Mouse (Mus musculus) midbrain, embryonic 16.5 days (tissue): Measurements from ENCODE around the gene Hoxa11. TPM values are rescaled to one million over a fixed set of nuclear protein-coding genes. Genes with fewer than 3 reads are reported as not detected.

Experiments
- ATAC-seq: fragments of 200-750 bp; cut with Nextera tagmentation; 2 replicates; pipeline ENCODE4 v1.8.0; 2017; ENCODE audit warnings: moderate TSS enrichment
- H3K27ac ChIP-seq: fragments of 300-500 bp; sonication (generic); 2 replicates; pipeline ENCODE4 v1.5.1; 2014; ENCODE audit warnings: mild to moderate bottlenecking, low read length, mixed read lengths
- H3K27me3 ChIP-seq: fragments of 300-500 bp; sonication (generic); 2 replicates; pipeline ENCODE4 v1.6.1; 2014; ENCODE audit warnings: low read depth, low read length, mixed read lengths; ENCODE audit not compliant: control insufficient read depth, insufficient read depth
- H3K36me3 ChIP-seq: fragments of 300-500 bp; sonication (generic); 2 replicates; pipeline ENCODE4 v1.6.1; 2014; ENCODE audit warnings: mild to moderate bottlenecking, low read length, moderate library complexity, mixed read lengths; ENCODE audit not compliant: control insufficient read depth, insufficient read depth
- H3K4me1 ChIP-seq: fragments of 300-500 bp; sonication (generic); 2 replicates; pipeline ENCODE4 v1.6.1; 2014; ENCODE audit warnings: mild to moderate bottlenecking, low read length, mixed read lengths; ENCODE audit not compliant: control insufficient read depth, insufficient read depth
- H3K4me2 ChIP-seq: fragments of 300-500 bp; sonication (generic); 2 replicates; pipeline ENCODE4 v1.6.1; 2014; ENCODE audit warnings: mild to moderate bottlenecking, low read length, mixed read lengths
- H3K4me3 ChIP-seq: fragments of 300-500 bp; sonication (generic); 2 replicates; pipeline ENCODE4 v1.5.1; 2014; ENCODE audit warnings: low read depth, mild to moderate bottlenecking, low read length, moderate library complexity, mixed read lengths
- H3K9ac ChIP-seq: fragments of 300-500 bp; sonication (generic); 2 replicates; pipeline ENCODE4 v1.6.1; 2014; ENCODE audit warnings: low read depth, low read length, mixed read lengths
- H3K9me3 ChIP-seq: fragments of 300-500 bp; sonication (generic); replicated peaks from 2 replicates; pipeline ENCODE4 v1.6.1; 2014; ENCODE audit warnings: mild to moderate bottlenecking, low read length, mixed read lengths; ENCODE audit not compliant: control insufficient read depth, poor library complexity, severe bottlenecking
- WGBS: fragments of 180-500 bp; shearing (Covaris S2); extraction: QIAGEN DNeasy Blood & Tissue Kit; methylation state at CpG from one replicate; pipeline ENCODE4 v1.1.7; 2014; 5-methylcytosine and 5-hydroxymethylcytosine counted together
- polyA plus RNA-seq: library from polyadenylated mRNA; unstranded; fragments of >200 nt; fragmentation: Nextera tagmentation; extraction: Ambion mirVana; gene quantifications from 2 replicates; pipeline ENCODE4 v1.2.1, GENCODE M21; 2015

Gene Hoxa11
- polyA plus RNA-seq, 1 experiment from 2014 or later: not detected

DNA sequence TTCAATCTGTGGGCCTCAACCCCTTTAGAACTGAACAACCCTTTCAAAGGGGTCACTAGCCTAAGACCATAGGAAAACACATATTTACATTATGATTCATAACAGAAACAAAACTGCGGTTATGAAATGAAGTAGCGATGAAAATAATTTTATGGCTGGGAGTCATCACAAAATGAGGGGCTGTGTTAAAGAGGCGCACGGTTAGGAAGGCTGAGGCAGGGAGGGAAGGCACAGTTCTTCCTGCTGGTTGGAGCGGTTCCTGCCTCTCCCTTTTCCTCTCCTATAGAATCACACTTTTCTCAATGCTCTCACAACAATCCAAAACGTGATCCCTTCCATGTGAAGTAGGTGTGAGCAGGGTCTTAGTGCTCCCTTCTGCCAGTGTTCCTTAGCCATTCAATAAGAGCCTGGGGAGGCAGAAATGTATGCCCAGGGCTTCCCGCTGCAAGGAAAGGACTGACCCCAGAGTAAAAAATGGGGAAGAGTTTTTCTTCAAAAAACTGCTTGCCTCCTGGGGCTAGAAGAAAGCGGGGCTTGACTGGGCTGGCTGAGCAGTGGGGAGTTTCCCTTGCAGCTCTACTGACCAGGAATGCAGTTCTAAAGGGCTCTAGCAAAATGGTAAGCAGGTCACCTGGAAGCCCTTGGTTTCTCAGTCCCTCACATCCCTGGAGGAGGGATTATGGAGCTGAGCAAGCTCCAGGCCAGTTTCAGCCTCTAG, 30.1 kb upstream of the Hoxa11 start:
- no peak overlapping the region for H3K4me2 ChIP-seq
- no peak for ATAC-seq
- no peak overlapping the region for H3K27ac ChIP-seq
- H3K36me3 ChIP-seq: no peaks in the 10 kb centered on the region
- no peak overlapping the region for H3K9ac ChIP-seq
- no peaks in the 10 kb centered on the region for H3K4me1 ChIP-seq
- no peaks in the 10 kb centered on the region for H3K9me3 ChIP-seq
- WGBS: 7% methylated on average over 8 of the region's 8 CpGs
- peaks cover 71% of the 10 kb centered on the region for H3K27me3 ChIP-seq
- no peak overlapping the region for H3K4me3 ChIP-seq

DNA sequence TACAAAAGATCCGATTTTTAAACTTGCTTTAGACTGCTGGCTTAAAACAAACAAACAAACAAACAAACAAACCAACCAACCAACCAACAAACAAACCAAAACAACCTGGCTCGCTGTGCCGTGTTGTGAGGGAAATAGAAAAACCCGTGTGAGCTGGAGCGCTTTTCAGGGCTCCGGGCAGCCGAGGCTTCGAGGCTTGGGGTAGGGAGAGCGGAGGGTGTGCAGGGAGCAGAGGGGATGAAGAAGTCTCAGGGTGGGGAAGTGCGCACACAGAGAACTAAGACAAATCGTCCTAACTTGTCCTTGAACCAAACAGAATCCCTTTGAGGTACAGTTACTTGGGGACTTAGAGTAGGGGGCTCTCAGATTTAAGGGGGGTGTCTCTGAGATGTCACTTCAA, 29.0 kb upstream of the Hoxa11 start:
- no peak for ATAC-seq
- Histone ChIP-seq H3K4me1 (no peaks in the 10 kb centered on the region), H3K36me3 (no peaks in the 10 kb centered on the region), H3K4me3 (no peak overlapping the region), H3K9me3 (no peaks in the 10 kb centered on the region), H3K27ac (no peak overlapping the region), H3K9ac (no peak overlapping the region), H3K27me3 (peaks cover 75% of the 10 kb centered on the region), H3K4me2 (no peak overlapping the region)
- WGBS: 1% methylated on average over 11 of the region's 11 CpGs

DNA sequence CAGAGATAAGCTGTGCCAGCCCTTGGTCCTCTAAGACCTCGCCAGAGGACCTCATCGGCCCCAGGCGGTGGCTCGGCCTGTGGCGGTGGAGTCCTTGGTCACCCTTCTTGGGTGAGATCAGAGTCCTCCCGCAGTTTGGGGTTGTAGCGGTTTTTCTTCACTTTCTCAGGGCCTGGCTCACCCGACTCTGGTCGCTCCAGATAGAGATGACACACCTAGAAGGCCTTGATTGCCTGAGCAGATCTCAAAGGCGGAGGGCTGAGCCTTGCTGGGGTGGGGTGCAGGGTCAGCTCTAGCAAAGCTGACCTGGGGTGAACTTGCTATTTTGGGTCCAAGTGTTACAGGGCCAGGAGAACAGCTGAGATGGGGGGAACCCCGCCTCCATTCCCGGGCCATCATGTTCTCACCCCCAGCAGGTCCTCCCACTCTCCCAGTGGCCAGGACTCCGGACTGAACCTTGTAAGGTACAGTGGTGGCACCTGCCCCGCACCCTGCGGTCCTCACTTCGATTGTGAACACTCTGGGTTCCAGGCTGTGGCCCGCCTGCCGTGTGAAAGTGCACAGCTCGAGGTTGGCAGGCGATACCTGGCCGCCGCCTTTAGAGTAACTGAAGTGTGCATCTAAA, 28.2 kb upstream of the Hoxa11 start:
- Histone ChIP-seq H3K4me1 (no peaks in the 10 kb centered on the region), H3K27ac (no peak overlapping the region), H3K36me3 (no peaks in the 10 kb centered on the region), H3K4me3 (no peak overlapping the region), H3K9me3 (no peaks in the 10 kb centered on the region), H3K27me3 (peaks cover 78% of the 10 kb centered on the region), H3K4me2 (no peak overlapping the region), H3K9ac (no peak overlapping the region)
- WGBS: 1% methylated on average over 22 of the region's 22 CpGs
- ATAC-seq: no peak

DNA sequence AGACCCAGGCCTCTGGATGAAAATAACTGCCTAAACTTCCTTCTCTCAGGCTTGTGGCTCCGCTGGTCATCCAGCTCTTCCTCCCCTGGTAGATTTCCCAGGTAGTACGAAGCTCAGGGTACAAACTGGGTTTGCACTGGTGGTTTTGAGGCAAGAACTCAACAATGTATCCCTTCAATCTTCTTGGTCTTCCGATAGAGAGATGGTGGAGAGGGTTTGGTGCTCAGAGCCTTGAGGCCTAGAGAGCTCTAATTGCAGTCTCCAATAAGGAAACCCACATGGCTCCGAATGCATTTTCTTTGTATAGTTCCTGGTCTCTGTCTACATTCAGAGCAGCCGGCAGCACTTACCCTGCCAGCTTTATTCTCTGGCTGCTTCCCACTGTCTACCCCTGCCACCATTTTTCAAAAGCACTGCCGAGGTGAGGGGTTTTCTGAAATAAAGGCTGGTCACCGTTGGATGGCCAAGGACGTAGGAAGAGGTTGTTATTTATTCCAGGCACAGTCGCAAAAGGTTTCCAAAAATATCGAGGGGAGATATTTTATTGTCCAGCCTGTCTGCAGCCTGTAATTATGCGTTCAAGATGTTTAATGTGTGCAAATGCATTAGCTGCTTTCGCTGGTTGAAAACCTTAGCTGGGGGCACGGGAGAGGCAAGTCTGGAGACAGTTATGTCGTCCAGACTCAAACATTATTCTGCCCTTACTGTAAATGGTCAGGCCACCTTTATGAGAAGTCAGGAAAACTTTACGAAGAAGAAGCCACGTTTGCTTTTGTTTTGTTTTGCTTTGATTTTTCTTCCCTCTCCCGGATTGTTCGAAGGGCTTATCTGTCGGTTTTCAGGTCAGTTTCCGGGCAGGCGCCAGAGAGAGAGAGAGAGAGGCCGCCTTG, 27.4 kb upstream of the Hoxa11 start:
- ATAC-seq: no peak
- no peaks in the 10 kb centered on the region for H3K4me1 ChIP-seq
- H3K4me3 ChIP-seq: no peak overlapping the region
- H3K4me2 ChIP-seq: no peak overlapping the region
- no peak overlapping the region for H3K27ac ChIP-seq
- H3K27me3 ChIP-seq: peaks cover 83% of the 10 kb centered on the region
- no peaks in the 10 kb centered on the region for H3K9me3 ChIP-seq
- no peak overlapping the region for H3K9ac ChIP-seq
- WGBS: 3% methylated on average over 22 of the region's 22 CpGs
- no peaks in the 10 kb centered on the region for H3K36me3 ChIP-seq

DNA sequence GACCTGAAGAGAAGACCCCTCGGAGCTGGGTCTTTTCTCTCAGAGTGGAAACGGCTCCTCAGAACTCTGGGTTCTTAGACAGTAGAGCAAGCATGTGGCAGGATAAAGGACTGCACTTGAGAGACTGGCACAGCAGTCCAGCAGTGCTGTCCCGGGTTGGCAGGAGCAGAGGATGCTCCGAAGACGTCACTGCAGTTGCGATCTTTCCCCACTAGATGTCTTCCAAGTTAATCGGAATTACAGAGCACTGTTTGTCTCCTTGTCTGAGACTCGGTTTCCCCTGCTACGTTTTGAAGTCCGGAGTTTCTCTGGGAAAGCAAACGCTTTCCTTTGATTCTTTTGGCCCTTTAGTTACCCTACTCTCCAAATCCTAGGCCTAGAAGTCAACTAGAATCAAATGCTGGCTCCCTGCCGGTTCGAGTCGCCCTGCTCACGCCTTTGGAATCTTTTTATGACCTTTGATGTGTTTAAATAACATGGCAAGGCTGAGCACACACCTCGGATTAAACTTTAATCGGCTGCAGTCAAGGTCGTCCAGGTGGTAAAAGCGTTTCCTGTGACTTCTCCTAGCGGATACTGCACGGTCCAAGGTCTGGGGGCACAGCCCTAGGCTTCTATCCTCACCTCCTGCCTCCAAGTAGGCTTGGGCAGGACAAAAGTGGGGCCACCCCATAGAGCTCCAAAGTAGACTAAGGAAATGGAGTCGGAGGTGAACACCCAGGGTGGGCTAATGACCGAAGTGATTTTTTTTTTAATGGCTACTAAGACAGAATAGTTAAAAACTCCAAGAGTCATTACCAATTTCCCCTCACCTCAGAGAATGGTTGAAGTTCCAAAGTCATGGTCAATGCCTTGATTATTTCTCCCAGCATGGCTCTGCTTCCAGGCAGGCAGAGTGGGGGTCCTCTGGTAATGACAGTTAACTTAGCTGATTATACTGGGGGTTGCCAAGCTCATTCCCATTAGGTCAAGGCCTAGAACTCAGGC, 25.2 kb upstream of the Hoxa11 start:
- Histone ChIP-seq H3K4me3 (no peak overlapping the region), H3K27me3 (peaks cover 81% of the 10 kb centered on the region), H3K4me1 (no peaks in the 10 kb centered on the region), H3K36me3 (no peaks in the 10 kb centered on the region), H3K9me3 (no peaks in the 10 kb centered on the region), H3K27ac (no peak overlapping the region), H3K9ac (no peak overlapping the region), H3K4me2 (no peak overlapping the region)
- 5% methylated on average over 23 of the region's 23 CpGs for WGBS
- no peak for ATAC-seq

- Histone ChIP-seq H3K9ac (no peak overlapping the region), H3K4me3 (no peak overlapping the region), H3K4me1 (no peaks in the 10 kb centered on the region), H3K9me3 (no peaks in the 10 kb centered on the region), H3K4me2 (no peak overlapping the region), H3K36me3 (no peaks in the 10 kb centered on the region), H3K27ac (no peak overlapping the region), H3K27me3 (peaks cover 89% of the 10 kb centered on the region)
- no peak for ATAC-seq
- 7% methylated on average over 3 of the region's 3 CpGs for WGBS
These were observed 23.1 kb upstream of the Hoxa11 start for GRCm38 (mm10) chr6:52268756-52269155.

DNA sequence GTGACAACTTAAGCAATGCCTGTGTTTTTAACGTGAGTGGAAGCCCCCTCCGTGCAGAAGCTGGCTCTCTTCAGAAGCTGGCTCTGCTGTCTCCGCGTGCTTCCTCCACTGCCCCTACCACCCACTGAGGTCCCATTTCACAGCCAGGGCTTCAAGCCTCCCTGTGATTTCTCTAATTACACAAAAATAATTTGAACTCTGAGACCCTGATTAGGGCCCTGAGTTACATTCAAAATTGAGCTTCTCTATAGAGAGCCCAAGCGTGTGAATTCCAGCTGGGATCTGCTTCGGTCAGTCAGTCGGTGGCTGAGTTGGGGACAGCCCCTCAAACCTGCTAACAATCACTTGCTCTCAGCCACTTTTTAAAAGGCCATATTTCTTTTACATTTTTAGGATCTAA, 22.7 kb upstream of the Hoxa11 start:
- ATAC-seq: no peak
- Histone ChIP-seq H3K36me3 (no peaks in the 10 kb centered on the region), H3K4me1 (no peaks in the 10 kb centered on the region), H3K4me2 (no peak overlapping the region), H3K9ac (no peak overlapping the region), H3K4me3 (no peak overlapping the region), H3K27me3 (peaks cover 89% of the 10 kb centered on the region), H3K9me3 (no peaks in the 10 kb centered on the region), H3K27ac (no peak overlapping the region)
- 2% methylated on average over 7 of the region's 7 CpGs for WGBS

- H3K4me3 ChIP-seq: no peak overlapping the region
- H3K27me3 ChIP-seq: peaks cover 91% of the 10 kb centered on the region
- no peaks in the 10 kb centered on the region for H3K4me1 ChIP-seq
- H3K27ac ChIP-seq: no peak overlapping the region
- 3% methylated on average over 3 of the region's 3 CpGs for WGBS
- H3K9me3 ChIP-seq: no peaks in the 10 kb centered on the region
- H3K36me3 ChIP-seq: no peaks in the 10 kb centered on the region
- no peak for ATAC-seq
- no peak overlapping the region for H3K4me2 ChIP-seq
- H3K9ac ChIP-seq: no peak overlapping the region
These were observed 22.1 kb upstream of the Hoxa11 start for GRCm38 (mm10) chr6:52267691-52268090.
